Mouse (Mus musculus) CH12.LX (cell line): ENCODE measurements around the gene Rpl31. TPM values are rescaled to one million over a fixed set of nuclear protein-coding genes. Genes with fewer than 3 reads are reported as not detected.

Experiments used
- DNase-seq: peaks from one replicate; pipeline ENCODE4 v3.0.0-alpha.2; 2013; ENCODE audit errors: extremely low read depth
- H3K27ac ChIP-seq: 2 replicates; pipeline ENCODE4 v1.5.1; 2012; ENCODE audit warnings: low read depth, mild to moderate bottlenecking, control low read depth, moderate library complexity; ENCODE audit not compliant: insufficient read depth
- H3K27me3 ChIP-seq: replicated peaks from 2 replicates; pipeline ENCODE3; 2012; ENCODE audit warnings: inconsistent platforms
- H3K36me3 ChIP-seq, 2 experiments: replicated peaks in 1 of 2; 2 replicates each; pipeline versions ENCODE3 to v1.6.1; 2012; ENCODE audit warnings: inconsistent platforms in 1 of 2, low read length in 1 of 2, mild to moderate bottlenecking in 1 of 2, mixed read lengths in 1 of 2, moderate library complexity in 1 of 2; ENCODE audit not compliant: control insufficient read depth in 1 of 2, insufficient read depth in 1 of 2
- H3K4me1 ChIP-seq, 2 experiments: 2 replicates each; pipeline ENCODE4 v1.6.1; 2012; ENCODE audit warnings: inconsistent platforms in 1 of 2, moderate library complexity in 1 of 2; ENCODE audit not compliant: insufficient read depth in 2 of 2, control insufficient read depth in 1 of 2
- H3K4me2 ChIP-seq: 2 replicates; pipeline ENCODE4 v1.6.1; 2012; ENCODE audit warnings: low read depth, mild to moderate bottlenecking, control low read depth; ENCODE audit not compliant: poor library complexity, insufficient read depth, severe bottlenecking
- H3K4me3 ChIP-seq, 3 experiments: fragments of 150-350 bp in 1 of 3; sonication (generic) in 1 of 3; replicated peaks in 1 of 3; 2 replicates each; pipeline versions ENCODE3 to v1.5.1; 2011 to 2012; ENCODE audit warnings: low read depth in 2 of 3, low read length in 2 of 3, mild to moderate bottlenecking in 2 of 3, moderate library complexity in 2 of 3, control low read depth in 1 of 3, improper control_type of control experiment in 1 of 3, inconsistent platforms in 1 of 3, mixed read lengths in 1 of 3; ENCODE audit not compliant: poor library complexity in 1 of 3
- H3K79me2 ChIP-seq: replicated peaks from 2 replicates; pipeline ENCODE4 v1.6.1; 2012; ENCODE audit warnings: mild to moderate bottlenecking, moderate library complexity; ENCODE audit not compliant: control insufficient read depth, poor library complexity, insufficient read depth, severe bottlenecking; ENCODE audit errors: extremely low read depth
- H3K9ac ChIP-seq: 2 replicates; pipeline ENCODE4 v1.6.1; 2012; ENCODE audit warnings: low read depth, mild to moderate bottlenecking, control low read depth, moderate library complexity; ENCODE audit not compliant: insufficient read depth
- H3K9me3 ChIP-seq: replicated peaks from 2 replicates; pipeline ENCODE3; 2012; ENCODE audit warnings: low read length, inconsistent platforms, mixed read lengths
- CHD1 ChIP-seq: IDR thresholded peaks from 2 replicates; pipeline ENCODE4 v1.6.1; 2012; ENCODE audit warnings: low read depth, low read length, improper control_type of control experiment, inconsistent platforms
- CHD2 ChIP-seq: IDR thresholded peaks from 2 replicates; pipeline ENCODE4 v1.6.1; 2011; ENCODE audit warnings: low read length, improper control_type of control experiment
- GABPA ChIP-seq: IDR thresholded peaks from 2 replicates; pipeline ENCODE4 v1.6.1; 2012; ENCODE audit warnings: low read depth, low read length, improper control_type of control experiment, inconsistent platforms; ENCODE audit not compliant: insufficient replicate concordance
- HCFC1 ChIP-seq: IDR thresholded peaks from 2 replicates; pipeline ENCODE4 v1.6.1; 2012; ENCODE audit warnings: low read depth, mild to moderate bottlenecking, inconsistent platforms, low read length, improper control_type of control experiment
- JUN ChIP-seq: IDR thresholded peaks from 2 replicates; pipeline ENCODE4 v1.6.1; 2011; ENCODE audit warnings: low read depth, mild to moderate bottlenecking, low read length, improper control_type of control experiment, moderate library complexity; ENCODE audit not compliant: insufficient read depth
- KAT2A ChIP-seq: IDR thresholded peaks from 2 replicates; pipeline ENCODE4 v1.6.1; 2012; ENCODE audit warnings: low read length, improper control_type of control experiment, inconsistent platforms; ENCODE audit not compliant: insufficient replicate concordance
- MAX ChIP-seq: IDR thresholded peaks from 2 replicates; pipeline ENCODE4 v1.6.1; 2011; ENCODE audit warnings: low read length, improper control_type of control experiment
- MAZ ChIP-seq: IDR thresholded peaks from 2 replicates; pipeline ENCODE4 v1.6.1; 2012; ENCODE audit warnings: low read depth, mild to moderate bottlenecking, inconsistent platforms, low read length, improper control_type of control experiment, moderate library complexity
- MXI1 ChIP-seq: IDR thresholded peaks from 2 replicates; pipeline ENCODE4 v1.6.1; 2011; ENCODE audit warnings: mild to moderate bottlenecking, low read depth, low read length, improper control_type of control experiment
- RCOR1 ChIP-seq: conservative IDR thresholded peaks from 2 replicates; pipeline ENCODE4 v1.6.1; 2012; ENCODE audit warnings: low read depth, mild to moderate bottlenecking, inconsistent platforms, low read length, improper control_type of control experiment
- SIN3A ChIP-seq: IDR thresholded peaks from 2 replicates; pipeline ENCODE4 v1.6.1; 2012; ENCODE audit warnings: low read length, improper control_type of control experiment, inconsistent platforms
- TBP ChIP-seq: conservative IDR thresholded peaks from 2 replicates; pipeline ENCODE4 v1.6.1; 2011; ENCODE audit warnings: low read depth, low read length, improper control_type of control experiment
- ZC3H11A ChIP-seq: IDR thresholded peaks from 2 replicates; pipeline ENCODE4 v1.6.1; 2012; ENCODE audit warnings: low read depth, mild to moderate bottlenecking, inconsistent platforms, low read length, improper control_type of control experiment
- ZKSCAN1 ChIP-seq: IDR thresholded peaks from 2 replicates; pipeline ENCODE4 v1.6.1; 2012; ENCODE audit warnings: low read depth, inconsistent platforms, low read length, improper control_type of control experiment, borderline replicate concordance
- ZMIZ1 ChIP-seq: IDR thresholded peaks from 2 replicates; pipeline ENCODE4 v1.6.1; 2012; ENCODE audit warnings: low read depth, mild to moderate bottlenecking, inconsistent platforms, low read length, improper control_type of control experiment
- dilution Hi-C: fragments of 300-500 bp; cut with MboI; formaldehyde crosslinking; loops from 2 replicates; pipeline ENCODE4 v1.14.3; 2020; ENCODE audit warnings: low sequenced_read_pairs; ENCODE audit not compliant: extremely low pct_unique_long_range_greater_than_20kb, extremely low pct_ligation_motif_present
- in situ Hi-C: fragments of 300-500 bp; cut with MboI; formaldehyde crosslinking; loops from 3 replicates; pipeline ENCODE4 v1.14.3; 2019; ENCODE audit warnings: low sequenced_read_pairs, low pct_ligation_motif_present, low pct_unique_long_range_greater_than_20kb, mixed read lengths
- polyA plus RNA-seq: library from polyadenylated mRNA; unstranded; fragments of >175 nt; gene quantifications from 2 replicates; pipeline ENCODE4 v1.2.1, GENCODE M21; 2012; ENCODE audit warnings: low read depth; ENCODE audit not compliant: insufficient read length
- total RNA-seq, 2 experiments: library from RNA; depleted of rRNA; stranded (reverse); fragments of 300-350 nt in 1 of 2; fragments of >200 nt in 1 of 2; gene quantifications; 2 replicates each; pipeline ENCODE4 v1.2.3; 2012 to 2014

Gene Rpl31
- total and polyA plus RNA-seq, 3 experiments: 949 to 1,766 (median 1,044) TPM

DNA sequence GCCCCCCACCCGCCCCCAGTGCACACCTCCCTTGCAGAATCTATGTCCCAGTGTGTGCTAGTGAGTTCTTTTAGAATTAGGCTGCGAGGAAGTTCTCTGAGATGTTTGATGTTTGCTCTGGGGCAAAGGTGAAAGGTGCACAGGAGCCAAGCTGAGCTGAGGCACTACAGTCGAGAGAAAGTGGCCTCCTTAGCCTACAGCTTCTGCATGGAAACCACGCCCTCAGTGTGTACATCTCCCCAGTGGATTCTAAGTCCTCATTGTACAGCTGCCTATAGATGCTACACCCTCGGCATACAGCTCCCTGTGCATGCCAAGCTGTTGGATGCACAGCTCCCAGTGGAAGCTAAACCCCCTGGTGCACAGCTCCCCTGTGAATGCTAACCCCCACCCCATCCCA lies 28.2 kb upstream of the Rpl31 start:
- DNase-seq: no peak
- Histone ChIP-seq H3K27ac (no peak overlapping the region), H3K9ac (no peak overlapping the region), H3K27me3 (no peaks in the 10 kb centered on the region), H3K9me3 (no peaks in the 10 kb centered on the region), H3K4me3 (no peak overlapping the region), H3K36me3 (no peaks in the 10 kb centered on the region), H3K4me2 (no peak overlapping the region), H3K4me1 (peaks cover 0 to 10% of the 10 kb centered on the region in 2 experiments; a peak in 2 of 4 replicates), H3K79me2 (no peaks in the 10 kb centered on the region; the same call in 1 of the 2 replicates)
- TF ChIP-seq SIN3A: no peak
- no peak for TF ChIP-seq ZC3H11A
- in situ Hi-C loops (no loop called here), dilution Hi-C loops (no loop called here)

DNA sequence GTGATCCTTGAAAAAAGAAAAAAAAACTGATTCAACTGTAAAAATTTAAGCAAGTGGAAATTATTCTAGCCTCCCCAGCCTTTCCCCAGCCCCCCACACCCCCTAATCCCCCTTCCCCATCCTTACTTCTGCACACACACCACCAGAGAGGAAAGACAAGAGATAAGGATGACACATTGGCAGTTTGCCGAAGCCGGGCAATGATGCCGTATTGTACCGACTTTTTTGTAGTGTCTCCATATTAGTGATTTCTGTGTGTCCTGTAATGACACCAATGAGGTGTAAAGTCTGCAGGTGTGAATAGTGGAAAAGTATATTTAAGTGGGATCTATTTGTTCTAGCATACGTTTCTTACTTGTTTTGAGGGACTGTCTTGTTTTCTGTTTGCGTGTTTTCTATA lies 27.5 kb upstream of the Rpl31 start:
- TF ChIP-seq JUN (no peak), HCFC1 (no peak), MAZ (no peak), GABPA (no peak), TBP (no peak), ZKSCAN1 (no peak), CHD2 (no peak), MAX (no peak), ZMIZ1 (no peak), MXI1 (no peak), RCOR1 (no peak), CHD1 (no peak), KAT2A (no peak)
- DNase-seq: no peak
- H3K27ac ChIP-seq: no peak overlapping the region
- H3K4me1 ChIP-seq: peaks cover 0 to 10% of the 10 kb centered on the region in 2 experiments; a peak in 2 of 4 replicates
- no peaks in the 10 kb centered on the region for H3K9me3 ChIP-seq
- dilution Hi-C loops: no loop called here
- H3K9ac ChIP-seq: no peak overlapping the region
- H3K4me3 ChIP-seq: no peak overlapping the region
- no peak overlapping the region for H3K4me2 ChIP-seq
- no peaks in the 10 kb centered on the region; the same call in 1 of the 2 replicates for H3K79me2 ChIP-seq
- H3K27me3 ChIP-seq: no peaks in the 10 kb centered on the region
- in situ Hi-C loops: loop anchor here (10.0 kb wide), 1 partner anchor 335 kb away; no protein-coding TSS in a partner anchor
- no peaks in the 10 kb centered on the region for H3K36me3 ChIP-seq
